Mouse (Mus musculus) layer of hippocampus, adult 8-10 months (tissue): Measurements from ENCODE around the gene Mcm6. TPM values are rescaled to one million over a fixed set of nuclear protein-coding genes. Genes with fewer than 3 reads are reported as not detected.

Experiments
- total RNA-seq, 4 experiments: library from RNA; stranded (reverse); gene quantifications; 2 replicates each; pipeline ENCODE4 v1.2.4; 2022

Mcm6 gene
- total RNA-seq, 4 experiments from 2014 or later = 12.2 to 17.8 (median 14.1) TPM

Other genes with a start within 250 kb of the Mcm6 start
- gene Ubxn4, start 115.7 kb downstream of the Mcm6 start, total RNA-seq = 10 to 100 TPM; 56.1 to 62.0 (median 58.4) TPM
- gene Lct, start 31.3 kb downstream of the Mcm6 start, total RNA-seq = 10 to 100 TPM; 40.7 to 57.6 (median 47.9) TPM
- 10 to 100 TPM; 67.1 to 69.8 (median 68.3) TPM for gene Dars, start 57.7 kb upstream of the Mcm6 start, total RNA-seq
- gene Cxcr4, start 232.6 kb upstream of the Mcm6 start, total RNA-seq = 1 to 10 TPM; 2.8 to 6.0 (median 5.6) TPM